Mouse (Mus musculus) layer of hippocampus, postnatal 36 days (tissue): ENCODE data around the gene Traf3. TPM values are rescaled to one million over a fixed set of nuclear protein-coding genes. Genes with fewer than 3 reads are reported as not detected.

Source experiments
- total RNA-seq, 2 experiments: library from RNA; stranded (reverse); gene quantifications; 2 replicates each; pipeline ENCODE4 v1.2.3; 2021

Gene Traf3
- total RNA-seq, 2 experiments from 2014 or later, result 71.9 to 86.6 TPM

Other genes with a start within 250 kb of the Traf3 start
- 10 to 100 TPM; 12.8 to 14.4 TPM for gene Ankrd9, start 187.3 kb upstream of the Traf3 start, total RNA-seq
- gene Rcor1, start 127.0 kb upstream of the Traf3 start, total RNA-seq, result 10 to 100 TPM; 18.2 to 18.3 TPM
- not detected for gene 4930595D18Rik, start 18.1 kb downstream of the Traf3 start, total RNA-seq
- 1 to 10 TPM; 2.8 to 4.7 TPM for gene Amn, start 104.7 kb downstream of the Traf3 start, total RNA-seq
- gene Cdc42bpb, start 211.3 kb downstream of the Traf3 start, total RNA-seq, result 100 to 1,000 TPM; 112 to 115 TPM
- gene Lbhd2, start 240.4 kb downstream of the Traf3 start, total RNA-seq, result 1 to 10 TPM in 1 of 2 experiments, not detected in 1; 1.2 TPM